Mouse (Mus musculus) bone marrow, adult 2 months (tissue): ENCODE measurements at regions not wholly inside any gene's neighbourhood (a gene's known extent, or its start where the extent isn't known, plus 50 kb on each side); places are given as distances from the start of the nearest gene placed in this dataset.

Experiments
- CTCF ChIP-seq: fragments of 200-500 bp; IDR thresholded peaks from 2 replicates; pipeline ENCODE4 v1.5.1; 2011; ENCODE audit warnings: low read length, control low read depth; ENCODE audit not compliant: control insufficient read depth, insufficient read depth
- POLR2A ChIP-seq: fragments of 200-500 bp; IDR thresholded peaks from 2 replicates; pipeline ENCODE4 v1.6.1; 2011; ENCODE audit warnings: low read depth, mild to moderate bottlenecking, control low read depth, low read length, borderline replicate concordance; ENCODE audit not compliant: control insufficient read depth

DNA sequence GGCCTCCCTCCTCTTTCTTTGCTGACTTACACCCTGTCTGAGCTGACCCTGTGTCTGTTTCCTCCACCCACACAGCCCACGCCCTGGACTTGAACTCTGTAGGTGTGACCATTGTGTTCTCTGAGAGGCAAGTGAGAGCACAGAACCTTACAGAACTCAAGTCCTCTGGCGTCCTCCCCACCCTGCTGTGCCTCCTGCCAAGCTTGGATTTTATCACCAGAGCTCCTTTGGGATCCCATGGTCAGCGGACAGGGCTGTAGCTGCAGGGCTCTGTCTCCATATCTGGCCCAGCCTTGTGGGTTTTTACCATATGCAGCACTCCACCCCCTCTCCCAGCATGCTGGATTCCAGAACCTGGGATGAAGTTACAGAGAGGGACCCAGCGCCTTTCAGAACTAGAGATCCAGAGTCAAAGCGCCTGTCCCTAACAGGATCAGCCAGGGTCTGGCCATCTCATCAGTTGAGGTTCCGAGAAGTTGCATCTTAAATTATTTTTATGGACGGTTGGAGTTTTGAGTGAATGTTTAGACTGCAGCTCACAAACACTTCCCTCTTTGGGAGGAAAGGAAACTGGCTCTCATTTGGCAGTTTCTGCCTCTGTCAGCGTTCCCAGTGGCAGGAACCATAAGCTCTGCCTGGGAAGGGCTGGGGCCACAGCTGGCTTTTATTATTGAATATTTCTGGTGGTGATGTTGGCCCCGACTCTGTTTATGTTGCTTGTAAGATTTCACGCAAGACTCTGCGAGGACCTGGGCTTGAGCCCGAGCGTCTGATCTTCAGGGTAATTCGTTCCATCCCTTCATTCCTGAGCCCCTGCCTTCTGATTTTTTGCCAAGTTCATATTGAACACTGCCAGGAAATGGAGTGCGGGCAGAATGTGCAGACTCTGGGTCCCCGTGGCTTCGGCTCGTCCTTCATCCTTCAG, 75.8 kb upstream of the Pmepa1 start:
- TF ChIP-seq CTCF (no peak), POLR2A (no peak)
